Mouse (Mus musculus) forebrain, embryonic 16.5 days (tissue): ENCODE measurements around the gene Prrc2c. TPM values are rescaled to one million over a fixed set of nuclear protein-coding genes. Genes with fewer than 3 reads are reported as not detected.
A peak's percentile ranks its signal among the peaks of the same experiment; 100 is the strongest.
"Not testable (repeated sequence)": the region's sequence is repeated elsewhere in the genome, so short reads cannot be mapped to it uniquely, and the experiment has no call there.

ENCODE experiments used
- ATAC-seq: fragments of 200-750 bp; cut with Nextera tagmentation; 2 replicates; pipeline ENCODE4 v1.8.0; 2017; ENCODE audit warnings: mild to moderate bottlenecking, moderate library complexity
- H3K27ac ChIP-seq: fragments of 300-500 bp; sonication (generic); 2 replicates; pipeline ENCODE4 v1.5.1; 2014; ENCODE audit warnings: low read length, control low read depth
- H3K27me3 ChIP-seq: fragments of 300-500 bp; sonication (generic); replicated peaks from 2 replicates; pipeline ENCODE4 v1.6.1; 2014; ENCODE audit warnings: low read length; ENCODE audit not compliant: control insufficient read depth, insufficient read depth
- H3K36me3 ChIP-seq: fragments of 300-500 bp; sonication (generic); 2 replicates; pipeline ENCODE4 v1.6.1; 2014; ENCODE audit not compliant: control insufficient read depth, insufficient read depth
- H3K4me1 ChIP-seq: fragments of 300-500 bp; sonication (generic); replicated peaks from 2 replicates; pipeline ENCODE4 v1.6.1; 2014; ENCODE audit warnings: low read length; ENCODE audit not compliant: control insufficient read depth, insufficient read depth
- H3K4me2 ChIP-seq: fragments of 300-500 bp; sonication (generic); 2 replicates; pipeline ENCODE4 v1.6.1; 2014; ENCODE audit warnings: mild to moderate bottlenecking, low read length, control low read depth
- H3K4me3 ChIP-seq: fragments of 300-500 bp; sonication (generic); replicated peaks from 2 replicates; pipeline ENCODE4 v1.5.1; 2014; ENCODE audit warnings: mild to moderate bottlenecking, low read length, control low read depth
- H3K9ac ChIP-seq: fragments of 300-500 bp; sonication (generic); replicated peaks from 2 replicates; pipeline ENCODE4 v1.6.1; 2014; ENCODE audit warnings: low read depth, low read length, control low read depth
- H3K9me3 ChIP-seq: fragments of 300-500 bp; sonication (generic); 2 replicates; pipeline ENCODE4 v1.6.1; 2016; ENCODE audit warnings: low read length; ENCODE audit not compliant: control insufficient read depth
- WGBS: fragments of 180-500 bp; shearing (Covaris S2); extraction: QIAGEN DNeasy Blood & Tissue Kit; methylation state at CpG from one replicate; pipeline ENCODE4 v1.1.7; 2014; 5-methylcytosine and 5-hydroxymethylcytosine counted together
- polyA plus RNA-seq: library from polyadenylated mRNA; unstranded; fragments of >200 nt; fragmentation: Nextera tagmentation; extraction: Ambion mirVana; gene quantifications from 2 replicates; pipeline ENCODE4 v1.2.1, GENCODE M21; 2015

Prrc2c gene
- polyA plus RNA-seq, 1 experiment from 2014 or later, result 123 TPM

GRCm38 (mm10) chr1:162646083-162646686 lies 94.2 kb downstream of the Prrc2c start:
- H3K36me3 ChIP-seq, result no peaks in the 10 kb centered on the region
- 76% methylated on average over 10 of the region's 10 CpGs for WGBS
- no peak overlapping the region for H3K4me2 ChIP-seq
- H3K9me3 ChIP-seq, result no peaks in the 10 kb centered on the region
- H3K4me1 ChIP-seq, result no peaks in the 10 kb centered on the region
- no peak overlapping the region for H3K4me3 ChIP-seq
- no peak overlapping the region for H3K9ac ChIP-seq
- no peak overlapping the region for H3K27ac ChIP-seq
- no peaks in the 10 kb centered on the region for H3K27me3 ChIP-seq
- no peak for ATAC-seq

DNA sequence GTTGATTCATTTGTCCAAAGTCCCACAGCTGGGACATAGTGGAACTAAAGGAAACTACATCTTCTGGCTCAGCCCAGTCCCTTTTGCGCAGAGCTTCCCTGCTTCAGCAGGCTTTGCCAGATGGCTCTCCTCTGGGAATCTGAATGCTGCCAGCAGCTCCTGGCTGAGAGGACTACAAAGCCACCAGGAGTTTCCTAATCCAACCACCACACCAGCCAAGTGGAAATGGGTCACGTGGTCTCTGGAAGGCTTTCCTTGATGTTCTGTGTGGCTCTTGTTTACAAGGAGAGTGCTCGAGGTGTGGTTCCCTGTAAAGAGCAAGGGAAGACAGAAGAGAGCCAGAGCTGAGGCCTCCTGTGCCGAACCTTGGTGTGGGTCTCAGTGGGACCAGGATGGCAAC lies 96.6 kb downstream of the Prrc2c start:
- no peaks in the 10 kb centered on the region for H3K27me3 ChIP-seq
- ATAC-seq, result peak; percentile 82
- H3K9me3 ChIP-seq, result no peaks in the 10 kb centered on the region
- H3K27ac ChIP-seq, result no peak overlapping the region
- no peaks in the 10 kb centered on the region for H3K4me1 ChIP-seq
- 31% methylated on average over 4 of the region's 4 CpGs for WGBS
- no peaks in the 10 kb centered on the region for H3K36me3 ChIP-seq
- H3K9ac ChIP-seq, result no peak overlapping the region
- no peak overlapping the region for H3K4me2 ChIP-seq
- no peak overlapping the region for H3K4me3 ChIP-seq

GRCm38 (mm10) chr1:162642591-162642990 lies 97.8 kb downstream of the Prrc2c start:
- ATAC-seq, result no peak; the same call in 1 of the 2 replicates
- WGBS, result 61% methylated on average over 3 of the region's 3 CpGs
- Histone ChIP-seq H3K4me2 (no peak overlapping the region), H3K4me3 (no peak overlapping the region), H3K36me3 (no peaks in the 10 kb centered on the region), H3K9me3 (no peaks in the 10 kb centered on the region), H3K9ac (no peak overlapping the region), H3K27ac (no peak overlapping the region), H3K27me3 (no peaks in the 10 kb centered on the region), H3K4me1 (no peaks in the 10 kb centered on the region)

GRCm38 (mm10) chr1:162639861-162640260 lies 100.5 kb downstream of the Prrc2c start:
- Histone ChIP-seq H3K9me3 (no peaks in the 10 kb centered on the region), H3K4me2 (no peak overlapping the region), H3K4me1 (peaks cover 3% of the 10 kb centered on the region; the same call in 1 of the 2 replicates), H3K36me3 (no peaks in the 10 kb centered on the region), H3K4me3 (no peak overlapping the region), H3K27me3 (no peaks in the 10 kb centered on the region), H3K9ac (no peak overlapping the region), H3K27ac (no peak overlapping the region)
- ATAC-seq, result no peak
- 83% methylated on average over 1 of the region's 1 CpGs for WGBS

- 88% methylated on average over 10 of the region's 10 CpGs for WGBS
- no peak for ATAC-seq
- H3K36me3 ChIP-seq, result no peaks in the 10 kb centered on the region
- H3K27me3 ChIP-seq, result no peaks in the 10 kb centered on the region
- no peak within 1 kb of the TSS for H3K9ac ChIP-seq
- no peak within 1 kb of the TSS for H3K27ac ChIP-seq
- no peak within 1 kb of the TSS for H3K4me3 ChIP-seq
- H3K4me1 ChIP-seq, result peaks cover 3% of the 10 kb centered on the region; the same call in 1 of the 2 replicates
- H3K9me3 ChIP-seq, result no peaks in the 10 kb centered on the region
- H3K4me2 ChIP-seq, result no peak within 1 kb of the TSS
Observed at GRCm38 (mm10) chr1:162639051-162639750, 101.2 kb downstream of the Prrc2c start, which contains the start of gene Myoc. Gene Myoc (plus strand): TSS chr1:162639155.

- peaks cover 3% of the 10 kb centered on the region; the same call in 1 of the 2 replicates for H3K4me1 ChIP-seq
- no peaks in the 10 kb centered on the region for H3K27me3 ChIP-seq
- WGBS, result 95% methylated on average over 4 of the region's 4 CpGs
- no peak for ATAC-seq
- H3K9me3 ChIP-seq, result no peaks in the 10 kb centered on the region
- H3K36me3 ChIP-seq, result no peaks in the 10 kb centered on the region
- H3K9ac ChIP-seq, result no peak overlapping the region
- H3K4me2 ChIP-seq, result no peak overlapping the region
- no peak overlapping the region for H3K27ac ChIP-seq
- H3K4me3 ChIP-seq, result no peak overlapping the region
Observed at GRCm38 (mm10) chr1:162638535-162638934, 101.8 kb downstream of the Prrc2c start.

DNA sequence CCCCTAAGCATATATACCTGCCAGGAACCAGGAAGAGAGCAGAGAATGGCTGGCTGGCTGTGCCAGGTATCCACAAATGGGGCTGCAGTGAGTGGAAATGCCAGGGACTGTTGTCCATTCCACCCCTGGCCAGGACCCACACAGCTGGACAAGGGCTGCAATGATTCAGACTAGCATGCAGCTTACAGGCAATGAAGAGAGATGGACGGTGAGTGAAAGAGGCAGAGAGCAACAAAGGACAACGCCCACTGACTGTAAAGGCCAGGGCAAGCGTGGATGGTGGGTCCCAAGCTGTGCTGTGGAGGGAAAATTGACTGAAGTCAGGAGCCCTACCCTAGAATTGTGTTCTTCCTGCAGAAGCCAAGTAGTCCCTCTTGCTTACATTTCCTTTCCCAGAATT lies 103.8 kb downstream of the Prrc2c start:
- Histone ChIP-seq H3K27ac (no peak overlapping the region), H3K9me3 (no peaks in the 10 kb centered on the region; the same call in 1 of the 2 replicates), H3K4me2 (no peak overlapping the region), H3K27me3 (no peaks in the 10 kb centered on the region), H3K36me3 (no peaks in the 10 kb centered on the region), H3K4me3 (no peak overlapping the region), H3K9ac (no peak overlapping the region), H3K4me1 (peaks cover 3% of the 10 kb centered on the region; the same call in 1 of the 2 replicates)
- no peak for ATAC-seq
- WGBS, result 71% methylated on average over 3 of the region's 3 CpGs

GRCm38 (mm10) chr1:162635291-162635931 lies 104.9 kb downstream of the Prrc2c start:
- not testable (repeated sequence) for ATAC-seq
- WGBS, result 64% methylated on average over 1 of the region's 1 CpGs

GRCm38 (mm10) chr1:162628326-162628725 lies 112.0 kb downstream of the Prrc2c start:
- H3K27ac ChIP-seq, H3K4me1 ChIP-seq, H3K4me2 ChIP-seq, H3K9me3 ChIP-seq, H3K27me3 ChIP-seq, H3K36me3 ChIP-seq, ATAC-seq, H3K4me3 ChIP-seq, H3K9ac ChIP-seq: not testable (repeated sequence)
- WGBS, result 96% methylated on average over 15 of the region's 15 CpGs

More at GRCm38 (mm10) chr1:162635291-162635931, 104.9 kb downstream of the Prrc2c start:
- not testable (repeated sequence) for H3K4me3 ChIP-seq, H3K4me2 ChIP-seq, H3K27ac ChIP-seq, H3K9me3 ChIP-seq, H3K9ac ChIP-seq, H3K36me3 ChIP-seq, H3K4me1 ChIP-seq, H3K27me3 ChIP-seq
